Mouse (Mus musculus): ENCODE measurements at regions not wholly inside any gene's neighbourhood (a gene's known extent, or its start where the extent isn't known, plus 50 kb on each side); places are given as distances from the start of the nearest gene placed in this dataset.

DNA sequence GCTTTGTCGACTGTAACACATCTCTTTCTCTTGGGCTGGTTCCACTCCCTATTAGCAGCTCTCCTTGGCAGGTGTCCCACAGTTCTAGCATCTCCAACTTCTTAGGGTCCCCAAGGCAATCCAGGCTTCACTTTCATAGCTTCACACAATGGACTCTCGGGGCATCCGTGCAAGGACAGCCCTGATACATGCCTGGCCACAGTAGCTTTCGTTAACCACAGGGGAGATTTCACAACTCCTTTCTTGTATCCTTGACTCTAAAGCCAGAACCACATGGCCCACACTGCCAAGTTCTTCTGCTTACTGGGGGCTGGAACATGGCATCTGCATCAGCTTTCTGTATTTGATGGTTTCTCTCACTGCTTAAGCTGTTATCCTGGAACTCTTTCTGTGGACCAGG is 160.3 kb downstream of the Shq1 start:
- no peak for TF ChIP-seq MAFK (IDR thresholded peaks at IDR 0.05; ENCODE audit: insufficient read depth, low read depth, low read length)
- TF ChIP-seq HCFC1 (IDR thresholded peaks at IDR 0.05; ENCODE audit: borderline replicate concordance, insufficient read depth, low read length): no peak
- TF ChIP-seq ZNF384 (IDR thresholded peaks at IDR 0.05; ENCODE audit: low read depth, low read length): no peak

All from ES-E14 (cell line).